Mouse (Mus musculus) small intestine, adult 2 months (tissue): ENCODE measurements around the gene Tes3-ps. TPM values are rescaled to one million over a fixed set of nuclear protein-coding genes. Genes with fewer than 3 reads are reported as not detected.

Experiments used
- H3K27ac ChIP-seq: fragments of 200-500 bp; 2 replicates; pipeline ENCODE4 v1.5.1; 2012; ENCODE audit warnings: low read depth, low read length, control low read depth, inconsistent platforms; ENCODE audit not compliant: insufficient read depth
- H3K27me3 ChIP-seq: fragments of 200-500 bp; 2 replicates; pipeline ENCODE4 v1.6.1; 2012; ENCODE audit warnings: mild to moderate bottlenecking, moderate library complexity, low read length, inconsistent platforms; ENCODE audit not compliant: control insufficient read depth, insufficient read depth
- H3K36me3 ChIP-seq: fragments of 200-500 bp; 2 replicates; pipeline ENCODE4 v1.6.1; 2012; ENCODE audit warnings: mild to moderate bottlenecking, low read length, control low read depth, inconsistent platforms; ENCODE audit not compliant: control insufficient read depth, insufficient read depth
- H3K4me1 ChIP-seq: fragments of 200-500 bp; 2 replicates; pipeline ENCODE4 v1.6.1; 2012; ENCODE audit warnings: low read length, inconsistent platforms, mixed read lengths; ENCODE audit not compliant: control insufficient read depth, insufficient read depth, insufficient read length
- H3K4me3 ChIP-seq: fragments of 200-500 bp; 2 replicates; pipeline ENCODE4 v1.5.1; 2012; ENCODE audit warnings: low read depth, mild to moderate bottlenecking, control low read depth, inconsistent platforms, low read length, moderate library complexity
- CTCF ChIP-seq: fragments of 200-500 bp; IDR thresholded peaks from 2 replicates; pipeline ENCODE4 v1.5.1; 2012; ENCODE audit warnings: low read depth, mild to moderate bottlenecking, control low read depth, inconsistent platforms, low read length, moderate library complexity, mixed read lengths; ENCODE audit not compliant: insufficient replicate concordance, insufficient read length; ENCODE audit errors: extremely low read depth
- POLR2A ChIP-seq: fragments of 200-500 bp; IDR thresholded peaks from 2 replicates; pipeline ENCODE4 v1.6.1; 2012; ENCODE audit warnings: low read depth, mild to moderate bottlenecking, control low read depth, inconsistent platforms, low read length, moderate library complexity
- WGBS: fragments of 180-500 bp; shearing (Covaris S2); methylation state at CpG from one replicate; pipeline ENCODE4 v1.1.7; 2018; 5-methylcytosine and 5-hydroxymethylcytosine counted together
- polyA plus RNA-seq: library from polyadenylated mRNA; depleted of rRNA; stranded (reverse); fragments of >200 nt; gene quantifications from 2 replicates; pipeline ENCODE4 v1.2.3, GENCODE M21; 2012; rRNA removed

Tes3-ps gene
- polyA plus RNA-seq, result not detected in 2 replicates

DNA sequence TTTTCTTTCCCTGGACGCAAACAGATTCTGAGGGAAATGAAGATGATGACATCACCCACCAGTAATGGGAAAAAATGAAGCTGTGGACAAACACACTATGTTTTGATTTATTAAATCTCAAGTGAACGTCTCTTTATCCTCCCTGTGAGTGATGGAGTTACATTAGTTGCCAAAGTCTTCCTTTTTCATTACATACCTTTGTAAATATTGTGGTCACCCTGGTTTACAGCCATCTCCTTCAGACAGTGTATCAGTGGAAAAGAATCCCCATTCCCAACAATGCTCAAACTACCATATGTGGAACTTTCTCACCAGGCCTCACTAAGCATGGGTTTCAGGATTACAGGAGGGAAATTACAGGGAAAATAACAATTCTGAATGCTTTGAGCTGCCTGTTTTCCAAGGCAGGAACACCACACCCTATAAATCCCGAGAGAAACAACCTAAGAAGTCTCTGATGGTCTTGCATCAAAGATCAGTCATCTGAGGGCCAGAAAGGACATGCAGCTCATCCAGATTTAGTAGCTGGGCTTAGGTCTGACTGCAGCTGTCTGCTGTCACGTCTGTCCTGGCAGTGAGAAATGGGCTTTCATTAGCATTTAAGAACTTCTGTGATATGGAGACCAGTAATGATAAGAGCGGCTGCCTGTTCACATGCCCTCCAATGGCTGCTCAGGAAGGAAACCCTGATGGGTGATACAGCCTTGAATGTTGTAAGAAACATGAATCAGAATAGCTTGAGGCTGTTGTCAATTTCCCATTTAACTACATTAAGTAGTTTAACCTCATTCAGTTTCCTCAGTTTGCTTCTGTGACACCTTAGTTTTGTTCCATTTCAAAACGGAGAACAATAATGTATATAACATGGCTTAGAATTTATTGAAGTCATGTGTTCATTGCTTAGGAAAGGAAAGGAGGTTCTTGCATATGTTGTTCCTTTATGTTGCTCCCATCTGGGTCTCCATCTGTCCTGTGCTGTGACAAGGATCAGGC lies at the start of gene Tes3-ps:
Gene Tes3-ps, plus strand, starts transcription at position 943 of the 993 bp plus-strand sequence.
- TF ChIP-seq CTCF (no peak), POLR2A (no peak)
- WGBS, result 67% methylated on average over 6 of the region's 6 CpGs
- no peaks in the 10 kb centered on the region for H3K36me3 ChIP-seq
- no peak within 1 kb of the TSS; the same call in 1 of the 2 replicates for H3K27ac ChIP-seq
- H3K4me3 ChIP-seq, result no peak within 1 kb of the TSS
- H3K27me3 ChIP-seq, result no peaks in the 10 kb centered on the region
- no peaks in the 10 kb centered on the region for H3K4me1 ChIP-seq

DNA sequence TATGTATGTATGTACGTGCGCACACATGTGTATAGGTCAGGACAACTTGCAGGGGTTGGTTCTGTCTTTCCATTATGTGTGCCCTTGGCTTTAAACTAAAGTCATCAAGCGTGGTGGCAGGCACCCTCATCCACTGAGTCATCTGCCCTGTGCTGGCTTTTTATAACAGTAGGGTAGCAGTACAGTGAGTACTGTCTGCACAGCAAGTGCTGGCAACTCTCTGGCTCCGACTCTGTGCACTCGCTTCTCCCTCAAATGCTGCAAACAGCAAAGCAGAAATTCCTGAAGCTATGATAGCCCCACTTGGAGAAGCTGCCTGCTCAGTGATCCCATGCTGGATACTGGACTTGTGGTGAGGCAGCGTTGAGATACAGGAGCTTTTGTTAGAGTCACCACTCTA lies 48.7 kb upstream of the Tes3-ps start:
- Histone ChIP-seq H3K27me3 (no peaks in the 10 kb centered on the region), H3K36me3 (peaks cover 31% of the 10 kb centered on the region), H3K4me3 (no peak overlapping the region), H3K4me1 (no peaks in the 10 kb centered on the region), H3K27ac (no peak overlapping the region)
- 95% methylated on average over 6 of the region's 6 CpGs for WGBS
- TF ChIP-seq POLR2A (no peak), CTCF (no peak)

DNA sequence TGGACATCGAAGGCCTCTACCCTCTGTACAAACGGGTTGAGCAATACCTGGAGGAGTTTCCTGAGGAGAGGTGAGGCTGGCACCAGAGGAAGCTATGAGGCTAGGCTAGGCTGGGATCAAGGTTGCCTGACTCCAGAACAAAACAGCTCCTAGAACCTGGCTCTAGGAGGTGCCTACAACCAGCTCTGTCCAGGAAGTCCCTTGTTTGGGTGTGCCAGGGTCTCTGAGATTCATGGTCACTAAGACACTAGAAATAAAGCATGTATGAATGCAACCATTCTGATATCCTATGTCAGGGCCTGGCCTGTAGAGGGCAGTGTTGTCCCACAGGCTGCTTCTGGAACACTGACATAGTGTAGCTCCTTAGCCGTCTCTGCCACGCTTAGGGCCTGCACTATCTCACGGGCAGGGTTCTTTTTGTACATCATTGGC lies 43.8 kb upstream of the Tes3-ps start:
- WGBS, result 22% methylated on average over 5 of the region's 5 CpGs

GRCm38 (mm10) chr13:49460276-49460675 lies 32.8 kb upstream of the Tes3-ps start:
- H3K27me3 ChIP-seq, result no peaks in the 10 kb centered on the region
- H3K4me1 ChIP-seq, result no peaks in the 10 kb centered on the region
- TF ChIP-seq POLR2A (no peak), CTCF (no peak)
- peaks cover 34% of the 10 kb centered on the region for H3K36me3 ChIP-seq
- peak overlapping the region; percentile 41 for H3K27ac ChIP-seq
- no peak overlapping the region for H3K4me3 ChIP-seq
- 82% methylated on average over 4 of the region's 4 CpGs for WGBS

More for the DNA sequence above, 43.8 kb upstream of the Tes3-ps start:
- Histone ChIP-seq H3K27me3 (no peaks in the 10 kb centered on the region), H3K27ac (no peak overlapping the region), H3K4me1 (no peaks in the 10 kb centered on the region), H3K36me3 (peaks cover 18% of the 10 kb centered on the region), H3K4me3 (no peak overlapping the region)
- no peak for TF ChIP-seq POLR2A
- peak; percentile 83; the same call in 1 of the 2 replicates for TF ChIP-seq CTCF

GRCm38 (mm10) chr13:49460692-49461414 lies 32.3 kb upstream of the Tes3-ps start:
- WGBS, result 75% methylated on average over 5 of the region's 5 CpGs
- peaks cover 35% of the 10 kb centered on the region for H3K36me3 ChIP-seq
- no peaks in the 10 kb centered on the region for H3K27me3 ChIP-seq
- H3K4me1 ChIP-seq, result no peaks in the 10 kb centered on the region
- H3K27ac ChIP-seq, result peak overlapping the region; percentile 41
- no peak overlapping the region for H3K4me3 ChIP-seq
- TF ChIP-seq CTCF (no peak), POLR2A (no peak)

GRCm38 (mm10) chr13:49461458-49462132 lies 31.5 kb upstream of the Tes3-ps start:
- Histone ChIP-seq H3K27ac (peak overlapping the region; percentile 41), H3K27me3 (no peaks in the 10 kb centered on the region), H3K4me1 (no peaks in the 10 kb centered on the region), H3K4me3 (no peak overlapping the region), H3K36me3 (peaks cover 35% of the 10 kb centered on the region)
- WGBS, result 82% methylated on average over 15 of the region's 15 CpGs
- TF ChIP-seq CTCF, result no peak
- TF ChIP-seq POLR2A, result no peak
